Mouse (Mus musculus) thymus, adult 2 months (tissue): ENCODE measurements around the gene Shb. TPM values are rescaled to one million over a fixed set of nuclear protein-coding genes. Genes with fewer than 3 reads are reported as not detected.
A peak's percentile ranks its signal among the peaks of the same experiment; 100 is the strongest.

Experiments
- DNase-seq: peaks from one replicate; pipeline ENCODE4 v3.0.0; 2021
- H3K27ac ChIP-seq: fragments of 200-500 bp; 2 replicates; pipeline ENCODE4 v1.5.1; 2012; ENCODE audit warnings: low read length, control low read depth; ENCODE audit not compliant: control insufficient read depth, insufficient read depth
- H3K27me3 ChIP-seq: fragments of 200-500 bp; 2 replicates; pipeline ENCODE4 v1.6.1; 2012; ENCODE audit warnings: mild to moderate bottlenecking, low read length, moderate library complexity, mixed read lengths; ENCODE audit not compliant: control insufficient read depth, insufficient read depth
- H3K36me3 ChIP-seq: fragments of 200-500 bp; 2 replicates; pipeline ENCODE4 v1.6.1; 2012; ENCODE audit warnings: mild to moderate bottlenecking, low read length, moderate library complexity; ENCODE audit not compliant: control insufficient read depth, insufficient read depth
- H3K4me1 ChIP-seq: fragments of 200-500 bp; replicated peaks from 2 replicates; pipeline ENCODE4 v1.6.1; 2012; ENCODE audit warnings: low read length; ENCODE audit not compliant: control insufficient read depth, insufficient read depth
- H3K4me3 ChIP-seq: fragments of 200-500 bp; 2 replicates; pipeline ENCODE4 v1.5.1; 2012; ENCODE audit warnings: mild to moderate bottlenecking, low read length, control low read depth, moderate library complexity; ENCODE audit not compliant: control insufficient read depth, insufficient read depth
- CTCF ChIP-seq: fragments of 200-500 bp; IDR thresholded peaks from 2 replicates; pipeline ENCODE4 v1.5.1; 2012; ENCODE audit warnings: mild to moderate bottlenecking, control low read depth, low read length, moderate library complexity, borderline replicate concordance; ENCODE audit not compliant: control insufficient read depth, poor library complexity, insufficient read depth; ENCODE audit errors: extremely low read depth
- POLR2A ChIP-seq: fragments of 200-500 bp; IDR thresholded peaks from 2 replicates; pipeline ENCODE4 v1.6.1; 2012; ENCODE audit warnings: mild to moderate bottlenecking, low read length, control low read depth, moderate library complexity; ENCODE audit not compliant: control insufficient read depth, poor library complexity, insufficient read depth; ENCODE audit errors: extremely low read depth
- WGBS: fragments of 180-500 bp; shearing (Covaris S2); methylation state at CpG from one replicate; pipeline ENCODE4 v1.1.7; 2018; 5-methylcytosine and 5-hydroxymethylcytosine counted together
- polyA plus RNA-seq: library from polyadenylated mRNA; depleted of rRNA; stranded (reverse); fragments of >200 nt; gene quantifications from 2 replicates; pipeline ENCODE4 v1.2.3, GENCODE M21; 2012

Gene Shb
- polyA plus RNA-seq, 1 experiment, result 14.5 TPM

DNA sequence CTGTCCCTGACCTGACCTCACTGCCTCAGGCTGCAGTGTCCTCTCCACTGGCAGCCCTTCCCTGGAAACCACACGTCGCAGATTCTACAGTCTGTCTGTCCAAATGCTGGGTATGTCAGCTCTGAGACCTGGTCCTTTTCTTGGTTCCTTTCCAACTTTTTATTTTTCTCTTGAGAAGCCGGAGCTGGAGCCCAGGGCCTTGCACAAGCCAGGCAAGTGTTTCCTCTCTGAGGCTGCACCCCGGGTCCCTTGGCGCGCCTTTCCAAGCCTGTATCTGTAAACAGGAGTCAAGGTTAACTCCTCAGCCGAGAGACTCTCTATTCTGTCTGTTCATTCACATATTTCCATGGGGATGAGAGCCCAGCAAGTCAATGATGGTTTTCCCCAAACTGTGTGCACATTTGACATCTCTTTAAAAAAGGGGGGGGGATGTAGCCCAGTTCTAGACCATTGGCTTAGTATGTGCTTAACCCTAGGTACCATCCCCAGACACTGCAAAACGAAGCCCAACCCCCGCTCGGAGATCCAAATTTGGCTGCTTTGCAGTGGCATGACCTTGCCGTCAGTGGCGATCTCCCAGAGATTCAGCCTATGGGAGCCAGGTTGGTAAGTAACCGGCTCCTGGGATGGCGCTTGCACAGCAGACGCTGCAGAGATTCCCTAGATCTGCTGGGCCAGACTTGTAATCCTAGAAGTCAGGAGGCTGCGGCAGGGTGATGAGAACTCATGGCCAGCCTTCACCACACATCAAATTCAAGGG lies 119.7 kb downstream of the Shb start:
- no peak overlapping the region for H3K4me3 ChIP-seq
- H3K4me1 ChIP-seq, result no peaks in the 10 kb centered on the region
- TF ChIP-seq POLR2A (no peak), CTCF (no peak)
- 94% methylated on average over 16 of the region's 16 CpGs for WGBS
- H3K27me3 ChIP-seq, result no peaks in the 10 kb centered on the region
- H3K36me3 ChIP-seq, result no peaks in the 10 kb centered on the region
- H3K27ac ChIP-seq, result no peak overlapping the region
- no peak for DNase-seq

GRCm38 (mm10) chr4:45411181-45411790 lies 121.0 kb downstream of the Shb start:
- H3K4me1 ChIP-seq, result no peaks in the 10 kb centered on the region; the same call in 1 of the 2 replicates

GRCm38 (mm10) chr4:45409270-45409669 lies 123.0 kb downstream of the Shb start:
- no peak for TF ChIP-seq CTCF
- TF ChIP-seq POLR2A, result peak; percentile 47; the same call in 1 of the 2 replicates
- peak; percentile 87 for DNase-seq
- Histone ChIP-seq H3K4me3 (peak overlapping the region; percentile 80), H3K27ac (peak overlapping the region; percentile 95), H3K36me3 (no peaks in the 10 kb centered on the region), H3K4me1 (no peaks in the 10 kb centered on the region; the same call in 1 of the 2 replicates), H3K27me3 (no peaks in the 10 kb centered on the region)
- 0% methylated on average over 10 of the region's 10 CpGs for WGBS

More at GRCm38 (mm10) chr4:45411181-45411790, 121.0 kb downstream of the Shb start:
- Histone ChIP-seq H3K4me3 (no peak overlapping the region), H3K27me3 (no peaks in the 10 kb centered on the region), H3K27ac (no peak overlapping the region), H3K36me3 (no peaks in the 10 kb centered on the region)
- WGBS, result 94% methylated on average over 8 of the region's 8 CpGs
- no peak for TF ChIP-seq POLR2A
- TF ChIP-seq CTCF, result no peak
- no peak for DNase-seq

DNA sequence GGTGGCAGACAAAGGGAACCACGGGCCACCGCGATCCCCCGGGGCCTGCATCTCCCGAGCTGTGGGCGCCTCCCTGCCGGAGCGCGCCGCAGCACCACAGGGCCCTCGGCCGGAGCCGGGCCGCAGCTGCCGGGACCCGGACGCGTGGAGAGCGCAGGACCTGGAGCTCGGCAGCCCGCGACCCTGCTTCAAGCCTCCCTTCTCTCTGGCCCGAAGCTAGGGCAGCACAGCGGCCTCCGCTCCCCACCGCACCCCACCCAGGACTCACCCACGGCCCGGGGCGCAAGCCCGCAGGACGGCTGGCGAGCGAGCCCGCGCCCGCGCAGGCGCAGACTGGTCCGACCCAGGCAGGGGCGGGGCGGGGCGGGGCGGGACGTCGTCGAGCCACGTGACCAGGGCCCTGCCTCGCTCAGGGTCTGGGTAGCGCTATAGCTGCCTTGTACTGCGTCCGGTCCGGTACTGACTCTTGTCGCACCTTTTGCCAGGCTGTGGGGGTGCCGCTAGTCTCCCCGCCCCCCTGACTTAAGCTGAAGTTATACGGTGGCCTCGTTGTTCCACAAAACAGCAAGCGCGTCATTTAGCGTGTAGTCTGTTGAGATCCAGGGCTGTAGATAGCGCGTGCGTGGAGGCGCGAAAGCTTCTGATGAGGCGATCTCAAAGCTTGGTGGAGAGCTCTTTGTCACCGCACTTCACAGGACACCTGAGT lies 123.7 kb downstream of the Shb start, which contains the start of gene Slc25a51:
Gene Slc25a51, minus strand, starts transcription at position 340 of the 706 bp plus-strand sequence.
- no peaks in the 10 kb centered on the region for H3K36me3 ChIP-seq
- peak; percentile 30; the same call in 1 of the 2 replicates for TF ChIP-seq CTCF
- TF ChIP-seq POLR2A, result peak; percentile 86
- peaks cover 3% of the 10 kb centered on the region; the same call in 1 of the 2 replicates for H3K4me1 ChIP-seq
- DNase-seq, result peak; percentile 82
- H3K27ac ChIP-seq, result peak within 1 kb of the TSS; percentile 95
- WGBS, result under 1% methylated on average over 66 of the region's 67 CpGs
- H3K27me3 ChIP-seq, result no peaks in the 10 kb centered on the region
- H3K4me3 ChIP-seq, result peak within 1 kb of the TSS; percentile 80

- Histone ChIP-seq H3K4me3 (peak overlapping the region; percentile 80), H3K27me3 (no peaks in the 10 kb centered on the region), H3K4me1 (peaks cover 4% of the 10 kb centered on the region), H3K27ac (peak overlapping the region; percentile 23; the same call in 1 of the 2 replicates), H3K36me3 (no peaks in the 10 kb centered on the region)
- TF ChIP-seq CTCF (no peak), POLR2A (no peak)
- DNase-seq, result no peak
- under 1% methylated on average over 19 of the region's 19 CpGs for WGBS
Observed at GRCm38 (mm10) chr4:45407703-45408334, 124.5 kb downstream of the Shb start.

DNA sequence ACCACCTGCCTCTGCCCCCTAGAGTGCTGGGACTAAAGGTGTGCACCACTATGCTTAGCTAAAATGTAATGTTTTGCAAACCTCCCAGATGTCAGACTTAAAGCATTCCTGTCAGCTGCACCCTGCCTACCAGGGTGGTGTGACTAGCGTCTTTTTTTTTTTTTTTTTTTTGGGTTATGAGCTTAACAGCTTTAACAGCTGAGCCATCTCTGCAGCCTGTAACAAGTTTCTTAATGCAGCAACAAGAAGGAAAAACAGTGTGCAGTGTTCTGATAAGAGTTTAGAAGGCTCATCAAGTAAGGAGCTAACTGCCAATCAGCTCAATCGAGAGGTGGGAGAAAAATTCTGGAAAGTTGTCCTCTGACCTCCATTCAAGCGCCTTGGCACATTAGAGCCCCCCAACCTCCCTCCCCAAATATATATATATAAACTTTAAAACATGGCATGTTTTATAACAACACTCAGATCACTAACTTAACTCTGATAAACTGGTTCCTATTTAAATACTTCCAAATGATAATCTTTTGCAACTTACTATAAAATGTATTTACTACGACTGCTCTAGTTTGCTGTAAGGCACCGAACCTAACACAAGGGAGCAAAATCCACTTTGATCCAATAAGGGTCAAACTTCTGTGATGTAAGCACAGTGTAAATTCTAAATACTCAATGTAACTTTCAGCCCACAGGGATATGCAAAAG lies 125.1 kb downstream of the Shb start:
- Histone ChIP-seq H3K36me3 (no peaks in the 10 kb centered on the region), H3K4me3 (no peak overlapping the region), H3K27me3 (no peaks in the 10 kb centered on the region), H3K27ac (no peak overlapping the region), H3K4me1 (peaks cover 10% of the 10 kb centered on the region)
- DNase-seq, result no peak
- WGBS, result 54% methylated on average over 5 of the region's 5 CpGs
- no peak for TF ChIP-seq CTCF
- no peak for TF ChIP-seq POLR2A
